Mouse (Mus musculus): Measurements from ENCODE around the gene Gm49396.

Gm49396 gene

DNA sequence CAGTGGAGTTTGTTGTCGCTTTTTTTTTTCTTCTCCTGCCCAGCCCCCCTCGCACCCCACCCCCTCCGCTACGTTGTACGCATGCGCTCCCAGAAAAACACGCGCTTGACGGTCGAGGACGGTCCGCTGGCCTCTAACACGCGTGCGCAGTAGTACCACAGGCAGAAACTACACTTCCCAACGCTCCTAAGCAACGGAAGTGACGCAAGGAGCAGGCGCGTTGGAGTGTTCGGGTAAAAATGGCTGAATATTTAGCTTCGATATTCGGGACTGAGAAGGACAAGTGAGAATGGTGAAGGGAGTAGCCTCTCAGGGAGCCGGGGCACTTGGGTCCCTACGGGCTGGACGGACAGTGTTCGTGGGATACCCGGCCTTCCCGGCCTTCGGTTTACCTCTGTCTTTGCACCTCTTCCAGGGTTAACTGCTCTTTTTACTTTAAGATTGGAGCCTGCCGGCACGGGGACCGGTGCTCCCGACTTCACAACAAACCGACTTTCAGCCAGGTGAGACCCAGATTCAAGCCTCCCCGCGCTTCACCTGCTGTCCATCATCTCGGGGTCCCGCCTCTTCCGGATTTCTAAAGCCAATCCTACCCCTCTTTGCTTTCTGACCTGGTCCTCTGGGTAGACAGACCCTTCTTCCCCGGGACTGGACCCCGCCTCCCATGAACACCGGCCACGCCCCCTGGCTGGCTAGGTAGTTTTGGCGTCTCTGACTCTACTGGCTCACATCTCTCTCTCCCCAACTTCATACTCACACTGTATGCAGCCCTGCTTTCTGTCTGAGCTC is at the start of gene Gm49396, which contains the start of the genes U2af1l4 and Psenen:
Gene Gm49396 (plus strand): TSS at position 228 of the 789 bp plus-strand sequence.
Gene U2af1l4 (plus strand): TSS at position 185 of the 789 bp plus-strand sequence.
Gene Psenen (minus strand): TSS at position 511 of the 789 bp plus-strand sequence.
- DNase-seq = peak; percentile 98

DNA sequence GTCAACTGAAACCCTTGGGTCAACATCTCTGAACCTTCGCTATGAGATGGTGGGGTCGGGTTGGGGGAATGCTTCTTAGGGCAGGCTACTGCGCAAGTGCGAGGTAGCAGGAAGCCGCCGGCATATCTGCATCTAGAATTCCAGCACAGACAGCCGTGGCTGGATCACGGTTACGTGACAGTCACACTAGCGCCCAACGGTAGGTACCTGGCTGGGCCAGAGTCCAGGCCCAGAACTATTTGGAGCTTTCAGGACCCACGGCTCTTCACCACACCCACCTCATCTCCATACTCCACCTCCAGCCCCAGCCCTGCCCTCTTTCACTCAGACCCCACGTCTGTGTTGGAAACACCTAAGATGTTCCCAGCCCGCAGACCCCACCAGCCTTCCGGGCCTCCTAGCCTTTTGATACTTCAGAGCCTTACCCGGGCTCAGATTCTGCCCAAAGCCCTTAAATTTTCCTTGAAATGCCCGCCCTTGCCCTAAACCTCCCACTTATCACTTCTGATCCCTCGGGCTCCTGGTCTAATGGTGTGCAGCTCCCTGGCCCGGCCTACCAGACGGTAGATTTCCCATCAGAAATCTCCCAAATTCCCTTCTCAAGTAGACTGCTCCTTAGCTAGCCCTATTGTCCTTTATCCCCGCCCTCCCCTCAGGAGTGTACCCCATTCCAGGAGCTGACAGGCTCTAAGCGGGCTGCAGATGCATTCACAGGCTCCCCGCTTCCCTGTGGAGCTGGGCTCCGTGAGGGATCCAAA is 48.0 kb upstream of the Gm49396 start:
- no peak for DNase-seq

DNA sequence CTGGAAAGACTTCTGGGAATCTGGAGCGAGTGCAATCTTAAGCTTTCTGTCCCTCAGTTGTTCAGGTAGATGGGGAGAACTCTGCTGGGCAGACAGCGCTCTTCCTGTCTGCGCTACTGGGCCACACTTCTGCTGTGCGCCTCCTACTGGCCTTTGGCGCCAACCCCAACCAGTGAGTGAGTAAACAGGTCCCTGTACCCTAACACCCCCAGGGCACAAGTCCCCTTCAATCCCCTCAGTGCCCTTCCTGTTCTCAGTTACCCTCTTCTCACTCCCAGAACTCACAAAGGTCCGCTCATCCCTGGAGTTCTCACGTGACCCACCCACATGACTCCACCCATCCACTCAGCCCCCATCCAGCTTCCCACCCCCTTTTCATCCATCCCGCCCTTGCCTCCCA is 44.8 kb upstream of the Gm49396 start:
- DNase-seq = no peak

- DNase-seq = peak; percentile 19
Observed at GRCm38 (mm10) chr7:30520396-30520795, 42.7 kb upstream of the Gm49396 start.

DNA sequence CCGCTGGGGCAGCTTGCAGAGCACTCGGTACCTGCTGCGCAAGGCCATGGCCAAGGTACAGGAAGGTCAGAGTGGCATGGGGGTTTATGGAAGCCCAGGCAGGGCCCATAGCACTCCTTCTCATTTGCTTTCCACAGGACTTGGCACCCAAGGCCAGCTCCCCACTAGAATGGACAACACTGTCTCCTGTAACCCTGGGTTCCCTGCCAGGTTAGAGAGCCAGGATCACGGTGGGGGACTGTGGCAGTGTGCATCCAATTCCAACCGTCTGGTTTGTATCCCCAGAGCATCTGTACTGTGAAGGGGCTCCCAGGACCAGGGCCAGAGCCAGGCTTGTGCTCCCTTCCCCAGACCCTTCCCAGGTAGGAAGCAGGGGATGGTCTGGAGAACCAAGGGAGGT is 42.3 kb upstream of the Gm49396 start:
- no peak for DNase-seq

DNA sequence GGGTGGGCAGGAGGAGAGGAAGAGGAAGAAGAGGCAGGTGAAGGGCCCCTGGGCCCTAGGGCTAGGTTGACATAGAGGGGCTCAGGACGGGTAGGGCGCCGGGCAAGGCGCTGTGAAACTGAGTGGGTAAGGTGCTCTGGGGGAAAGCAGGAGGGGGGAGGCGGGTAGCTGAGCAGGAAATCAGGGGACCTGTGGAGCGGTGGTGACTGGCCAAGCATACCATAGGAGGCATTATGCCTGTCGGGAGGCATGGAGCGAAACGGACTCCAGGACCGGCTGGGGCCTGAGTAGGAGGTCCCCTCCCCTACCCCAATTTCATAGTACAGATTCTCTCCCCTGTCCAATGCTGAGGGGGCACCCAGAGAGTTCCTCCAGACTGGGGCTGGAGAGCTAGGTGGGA is 40.3 kb upstream of the Gm49396 start:
- DNase-seq = no peak

- no peak for DNase-seq
Observed at GRCm38 (mm10) chr7:30524487-30524886, 38.7 kb upstream of the Gm49396 start.

DNA sequence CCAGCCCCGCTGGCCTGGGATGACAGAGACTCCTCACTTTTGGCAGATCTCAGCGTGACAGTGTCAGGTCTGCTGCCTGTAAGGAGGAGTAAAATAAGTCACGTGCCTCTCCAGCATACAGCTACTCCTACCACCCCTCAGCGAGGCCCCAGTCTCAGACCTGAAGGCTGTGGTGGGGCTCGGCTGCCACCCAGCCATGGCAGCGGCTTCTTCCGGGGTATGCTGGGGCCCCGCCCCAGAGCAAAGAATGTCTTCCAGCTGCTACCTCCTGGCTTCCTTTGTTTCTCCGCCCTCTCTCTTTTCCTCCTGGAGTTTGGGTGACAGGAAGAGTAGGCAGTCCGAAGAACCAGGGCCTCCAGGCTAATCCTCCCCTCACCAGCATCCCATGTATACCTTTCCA is 37.2 kb upstream of the Gm49396 start:
- DNase-seq = no peak

DNA sequence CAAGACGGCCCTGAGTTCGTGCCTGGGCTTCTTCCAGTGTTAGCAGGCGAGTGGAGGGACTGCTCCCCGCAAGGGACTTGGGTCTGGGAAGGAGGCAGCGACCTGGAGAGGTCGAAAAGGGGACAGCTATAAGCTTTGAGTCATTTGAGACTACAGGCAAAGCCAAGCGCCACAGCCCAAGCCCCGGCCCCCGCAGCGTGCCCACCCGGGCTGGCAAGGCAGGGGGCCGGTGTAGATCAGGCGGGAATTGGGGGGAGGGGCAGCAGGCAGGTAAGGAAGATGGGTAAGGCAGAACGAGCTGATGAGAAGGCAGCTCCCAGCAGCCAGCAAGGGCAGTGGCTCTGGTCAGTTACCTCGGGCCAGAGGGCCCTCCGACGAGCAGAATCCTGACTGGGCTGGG is 36.7 kb upstream of the Gm49396 start:
- DNase-seq = no peak

- DNase-seq = no peak
Observed at GRCm38 (mm10) chr7:30526981-30527380, 36.2 kb upstream of the Gm49396 start.

DNA sequence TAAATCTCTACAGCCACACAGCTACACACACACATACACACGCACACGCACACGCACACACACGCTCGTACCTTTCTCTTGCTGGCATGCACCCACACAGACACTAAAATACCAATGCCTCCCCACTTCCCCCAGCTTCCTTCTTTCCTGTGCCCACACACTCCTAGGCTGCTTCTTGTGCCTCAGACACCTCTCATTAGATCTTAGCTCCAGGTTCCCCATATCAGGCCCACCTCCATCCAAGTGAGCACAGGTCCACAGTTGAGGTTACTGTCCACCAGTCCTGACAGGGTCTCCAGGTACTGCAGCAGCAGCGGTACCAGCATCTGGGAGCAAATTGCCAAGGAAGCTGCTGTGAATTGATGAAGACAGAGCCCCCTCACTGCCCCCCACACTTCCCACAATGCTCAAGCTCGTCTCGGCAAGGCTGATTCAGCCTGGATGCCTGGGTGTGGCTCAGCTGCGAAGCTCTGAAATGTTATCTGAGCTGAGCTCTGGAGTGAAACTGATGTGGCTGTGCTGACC is 31.8 kb upstream of the Gm49396 start:
- DNase-seq = no peak

GRCm38 (mm10) chr7:30532931-30533330 is 30.2 kb upstream of the Gm49396 start:
- peak; percentile 76 for DNase-seq

DNA sequence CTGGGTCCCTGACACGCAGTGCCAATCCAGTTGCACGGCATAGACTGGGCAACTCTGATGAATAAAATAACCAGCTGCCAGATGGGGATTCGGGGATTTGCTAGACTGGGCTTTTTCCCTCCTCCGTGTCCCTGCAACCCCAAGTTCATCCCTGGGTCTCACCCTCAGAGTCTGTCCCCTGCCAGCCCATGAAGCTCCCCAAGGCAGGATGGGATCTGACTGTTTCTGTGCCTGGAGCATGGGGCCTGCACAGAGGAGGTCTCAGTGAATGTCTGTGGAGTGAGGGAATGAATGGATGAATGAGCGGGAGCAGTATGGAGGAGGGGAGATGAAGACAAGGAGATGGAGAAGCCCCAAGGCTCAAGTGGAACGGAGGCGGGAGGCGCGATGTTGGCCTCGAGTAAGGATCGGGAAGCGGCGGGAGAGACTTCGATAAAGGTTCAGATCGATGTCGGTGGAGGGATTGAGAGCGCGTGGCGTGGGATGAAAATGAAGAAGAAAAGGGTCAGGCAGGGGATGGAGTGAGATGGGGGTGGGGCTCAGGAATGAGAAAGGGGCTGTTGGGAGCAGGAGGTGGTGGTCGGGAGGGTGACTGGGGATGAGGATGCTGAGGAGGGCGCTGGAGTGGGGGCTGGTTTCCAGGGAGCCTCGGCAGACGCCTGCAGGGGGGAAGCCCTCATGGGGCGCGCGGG is 29.1 kb upstream of the Gm49396 start:
- DNase-seq = no peak

GRCm38 (mm10) chr7:30534633-30535577 is 28.2 kb upstream of the Gm49396 start, which contains the start of gene Arhgap33:
Gene Arhgap33 (minus strand): TSS chr7:30535060.
- DNase-seq = peak; percentile 97

DNA sequence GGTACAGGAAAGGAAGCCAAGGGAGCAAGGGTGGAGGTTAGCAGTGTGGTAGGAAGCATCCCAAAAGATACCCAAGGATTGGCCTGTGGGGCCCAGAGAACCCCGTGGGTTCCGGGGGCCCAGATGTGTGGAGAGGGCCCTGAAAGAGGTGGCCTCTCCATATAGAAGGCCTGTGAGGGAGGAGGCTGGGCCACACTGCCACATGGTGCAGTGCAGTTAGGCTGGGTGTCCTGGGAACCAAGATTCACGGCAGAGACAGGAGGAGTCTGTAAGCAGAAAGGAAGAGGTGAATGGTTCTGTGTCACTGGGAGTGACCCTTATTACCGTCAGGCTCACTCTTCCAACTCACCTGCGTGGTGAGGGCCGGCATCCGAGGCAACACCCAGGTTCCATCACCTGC is 22.6 kb upstream of the Gm49396 start:
- DNase-seq = no peak

DNA sequence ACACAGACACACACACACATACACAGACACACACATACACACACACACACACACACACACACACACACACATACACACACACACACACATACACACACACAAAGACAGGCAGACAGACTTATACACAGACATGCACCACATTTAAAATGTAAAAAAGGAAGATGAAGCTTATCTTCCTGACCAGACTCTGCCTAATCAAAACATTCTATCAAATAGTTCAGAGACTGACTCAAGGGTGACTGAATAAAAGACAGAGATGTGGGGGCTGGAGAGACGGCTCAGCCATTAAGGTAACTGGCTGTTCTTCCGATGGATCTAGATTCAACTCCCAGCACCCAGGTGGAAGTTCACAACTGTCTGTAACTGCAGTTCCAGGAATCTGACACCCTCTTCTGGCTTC is 18.8 kb upstream of the Gm49396 start:
- DNase-seq = no peak

- DNase-seq = no peak
Observed at GRCm38 (mm10) chr7:30549880-30550279, 13.3 kb upstream of the Gm49396 start.

DNA sequence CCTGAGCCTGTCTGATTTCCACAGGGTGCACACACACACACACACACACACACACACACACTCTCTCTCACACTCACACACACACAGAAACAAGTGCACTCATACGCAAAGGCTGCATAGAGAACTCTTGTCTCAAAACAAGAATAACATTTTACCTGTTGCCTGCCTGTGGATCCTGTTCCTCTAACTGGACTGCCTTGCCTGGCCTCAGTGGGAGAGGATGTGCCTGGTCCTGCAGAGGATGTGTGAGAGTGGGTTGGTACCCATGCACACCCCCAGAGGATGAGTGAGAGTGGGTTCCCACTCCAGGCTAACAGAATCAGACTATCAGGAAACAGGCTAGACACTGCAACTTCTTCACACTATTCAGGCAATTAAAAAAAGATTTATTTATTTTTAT is 12.5 kb upstream of the Gm49396 start:
- DNase-seq = no peak

DNA sequence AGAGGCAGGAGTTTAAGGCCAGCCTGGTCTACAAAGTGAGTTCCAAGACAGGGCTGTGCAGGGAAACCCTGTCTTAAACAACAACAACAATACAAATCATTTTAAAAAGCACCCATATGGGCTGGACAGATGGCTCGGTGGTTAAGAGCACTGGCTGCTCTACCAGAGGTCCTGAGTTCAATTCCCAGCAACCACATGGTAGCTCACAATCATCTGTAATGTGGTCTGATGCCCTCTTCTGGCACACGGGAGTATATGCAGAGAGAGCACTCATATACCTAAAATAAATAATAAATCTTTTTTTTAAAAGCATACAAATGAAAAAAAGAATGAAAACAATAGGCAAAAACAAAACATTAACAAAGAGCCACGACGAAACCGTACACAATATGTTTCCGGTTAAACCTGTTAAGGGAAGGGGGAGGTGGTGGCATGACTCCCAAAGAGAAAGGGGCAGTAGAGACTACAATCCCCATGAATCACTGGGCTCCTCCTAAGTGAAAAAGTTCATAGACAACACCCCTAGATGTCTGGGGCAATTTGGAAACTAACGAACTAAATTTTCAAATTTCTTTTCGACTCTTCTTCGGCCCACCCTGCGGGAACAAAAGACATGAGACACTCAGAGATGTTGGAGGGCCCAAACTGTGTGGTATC is 11.6 kb upstream of the Gm49396 start:
- no peak for DNase-seq

- peak; percentile 99 for DNase-seq
Observed at GRCm38 (mm10) chr7:30552102-30553020, 10.8 kb upstream of the Gm49396 start, which contains the start of the genes Hspb6 and Proser3. Gene Hspb6 (plus strand): TSS chr7:30552178. Gene Proser3 (minus strand): TSS chr7:30552299.

All from kidney, adult 9 months (tissue).